Mouse (Mus musculus) G1E (cell line): Measurements from ENCODE around the gene Fan1.

Experiments
- CTCF ChIP-seq: IDR thresholded peaks from 2 replicates; pipeline ENCODE4 v1.5.1; 2012; ENCODE audit warnings: low read depth, low read length, inconsistent platforms, mixed read lengths
- GATA1 ChIP-seq: IDR thresholded peaks from 2 replicates; pipeline ENCODE4 v1.6.1; 2012; ENCODE audit warnings: borderline replicate concordance, low read length, inconsistent platforms, mixed read lengths

- TF ChIP-seq GATA1 (no peak), CTCF (no peak)
Observed at GRCm38 (mm10) chr7:64392819-64393151, 18.9 kb upstream of the Fan1 start.
